Mouse (Mus musculus) adrenal gland, postnatal 14 days (tissue): ENCODE data around the gene Cd33. TPM values are rescaled to one million over a fixed set of nuclear protein-coding genes. Genes with fewer than 3 reads are reported as not detected.

Source experiments
- DNase-seq: peaks from one replicate; pipeline ENCODE4 v3.0.0; 2021; ENCODE audit warnings: mixed read lengths
- long read RNA-seq, 2 experiments: library from polyadenylated mRNA; stranded (forward); transcript quantifications; one replicate each; pipeline ENCODE4 v2.0.0; 2021
- total RNA-seq: library from RNA; stranded (reverse); gene quantifications from 2 replicates; pipeline ENCODE4 v1.2.3, GENCODE M21; 2021

Gene Cd33
- total RNA-seq, result 2.7 and 5.3 TPM in 2 replicates
- long read RNA-seq, experiment 1, partial matches to known transcripts, result 0 of 1 reads
- long read RNA-seq, experiment 1, other reads (novel, unspliced or antisense), result 1 of 1 reads
- long read RNA-seq, experiment 2, result 0 reads

DNA sequence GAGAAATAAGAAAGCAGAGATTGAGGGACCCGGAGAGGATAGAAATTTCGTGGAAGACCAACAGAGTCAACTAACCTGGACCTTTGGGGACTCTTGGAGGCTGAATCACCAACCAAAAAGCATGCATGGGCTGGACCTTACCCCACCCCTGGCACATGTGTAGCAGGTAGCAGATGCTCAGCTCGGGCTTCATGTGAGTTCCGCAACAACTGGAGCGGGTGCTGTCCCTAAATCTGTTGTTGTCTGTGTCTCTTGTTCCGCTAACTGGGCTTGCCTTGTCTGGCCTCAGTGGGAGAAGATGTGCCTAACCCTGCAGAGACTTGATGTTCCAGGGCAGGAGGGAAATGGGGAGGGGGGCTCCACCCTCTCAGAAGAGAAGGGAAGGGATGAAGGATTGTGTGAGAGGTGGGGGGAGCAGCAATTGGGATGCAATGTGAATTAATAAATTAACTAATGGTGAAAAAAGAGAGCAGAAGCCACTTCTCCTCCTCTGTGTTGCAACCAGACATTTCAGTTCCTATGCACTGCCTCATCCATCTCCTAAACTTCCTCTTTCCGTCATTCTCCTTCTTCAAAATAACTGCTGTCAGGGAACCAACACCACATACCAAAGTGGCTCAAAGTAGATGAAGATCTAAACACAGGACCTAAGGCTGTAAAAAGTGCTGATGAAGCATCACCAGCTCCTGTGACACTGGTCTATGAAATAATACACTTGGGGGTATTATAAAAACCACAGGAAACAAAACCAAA is at the start of gene Cd33:
Gene Cd33, minus strand, starts transcription at position 204 of the 753 bp plus-strand sequence.
- no peak for DNase-seq

- DNase-seq, result no peak
Measured at GRCm38 (mm10) chr7:43584790-43585189, 40.6 kb upstream of the Cd33 start.

- DNase-seq, result no peak
Measured at GRCm38 (mm10) chr7:43580526-43580925, 36.3 kb upstream of the Cd33 start.

DNA sequence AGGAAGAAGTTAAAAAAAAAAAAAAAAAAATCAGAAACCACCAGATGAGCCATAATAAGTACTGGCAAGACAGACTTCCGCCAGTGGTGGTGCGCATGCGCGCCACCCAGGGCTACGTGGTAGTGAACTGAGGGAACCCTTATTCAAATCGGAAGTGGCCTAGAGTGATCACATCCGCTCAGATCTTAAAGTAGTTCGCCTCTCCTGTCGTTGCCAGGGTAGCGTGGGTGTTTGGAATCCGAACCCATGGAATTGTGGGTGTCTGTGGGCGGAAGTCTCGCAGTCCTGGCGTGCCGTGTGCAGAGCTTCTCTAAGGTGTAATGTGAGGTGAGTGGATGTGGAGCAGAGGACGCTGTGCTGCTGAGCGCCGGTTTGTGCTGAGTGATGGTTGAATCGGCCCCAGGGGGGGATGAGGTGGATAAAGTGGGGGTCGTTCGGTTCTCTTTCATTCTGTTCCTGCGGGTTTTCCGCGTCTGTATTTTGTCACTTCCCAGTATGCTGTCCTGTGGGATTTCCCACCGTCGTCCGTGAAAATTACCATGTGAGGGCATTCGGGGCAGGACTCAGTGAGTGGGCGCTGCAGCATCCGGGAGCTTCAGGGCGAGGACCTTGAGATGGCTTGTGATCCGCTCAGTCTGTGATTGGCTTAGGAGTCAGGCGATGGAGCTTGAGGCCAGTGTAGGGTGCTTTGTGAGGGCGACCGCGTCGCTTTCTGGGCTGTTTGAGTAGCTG is 35.4 kb upstream of the Cd33 start, which contains the start of gene Zfp719:
Gene Zfp719, plus strand, starts transcription at position 171 of the 732 bp plus-strand sequence.
- DNase-seq, result peak; percentile 94

DNA sequence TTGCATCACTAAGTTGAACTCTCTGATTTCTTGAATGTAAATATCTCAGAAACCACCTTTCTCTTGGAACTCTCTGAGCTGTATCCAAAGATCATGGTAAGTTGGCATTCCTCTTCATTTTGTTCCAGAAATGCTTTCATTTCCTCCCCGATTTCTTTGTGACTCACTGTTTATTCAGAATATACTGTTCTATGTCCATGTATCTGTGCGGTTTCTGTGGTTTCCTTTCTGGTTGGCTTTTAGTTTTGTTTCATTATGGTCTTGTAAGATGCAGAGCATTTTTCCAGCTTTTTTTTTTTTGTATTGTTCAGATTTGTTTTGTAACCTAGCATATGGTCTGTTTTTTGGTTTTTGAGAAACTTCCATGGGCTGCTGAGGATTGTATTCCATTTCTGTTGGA is 27.0 kb upstream of the Cd33 start:
- no peak for DNase-seq

DNA sequence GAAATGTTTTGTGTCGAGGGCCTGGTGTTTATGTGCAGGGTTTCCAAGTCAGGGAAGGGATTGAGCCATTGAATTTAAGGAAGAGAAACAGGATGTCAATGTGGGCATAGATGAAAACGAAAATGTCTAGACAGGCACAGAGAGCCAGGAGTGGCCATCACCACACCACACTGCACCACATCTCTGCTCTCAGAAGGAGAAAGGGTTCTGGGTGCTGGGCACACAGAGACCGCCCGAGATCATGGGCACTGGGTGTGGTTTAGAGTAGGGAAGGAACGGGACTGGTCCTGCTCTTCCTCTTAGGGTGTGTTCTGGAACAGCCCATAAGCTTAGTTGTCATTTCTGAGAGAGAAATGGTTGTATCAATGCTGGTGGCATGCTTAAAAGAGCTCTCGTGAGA is 19.1 kb upstream of the Cd33 start:
- no peak for DNase-seq

DNA sequence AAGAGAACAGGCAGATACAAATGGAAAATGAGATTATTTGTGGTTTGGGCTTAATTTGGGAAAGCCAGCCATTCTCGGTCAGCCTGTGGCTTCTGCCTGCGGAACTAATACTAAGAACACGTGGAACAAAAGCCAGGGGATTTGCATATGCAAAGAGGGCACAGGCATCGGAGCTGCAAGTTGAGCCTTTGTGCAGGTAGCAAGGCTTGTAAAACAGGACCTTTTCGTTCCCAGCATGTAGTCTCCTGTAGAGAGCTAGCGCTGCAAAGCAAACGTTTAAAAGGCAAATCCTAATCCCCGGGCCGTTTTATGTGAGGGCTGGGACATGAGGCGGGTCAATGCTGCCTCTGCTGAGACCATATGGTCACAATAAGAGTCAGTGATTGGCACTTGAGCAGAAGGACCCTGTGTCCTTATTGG is 18.4 kb upstream of the Cd33 start:
- DNase-seq, result no peak

- peak; percentile 92 for DNase-seq
Measured at GRCm38 (mm10) chr7:43562006-43562633, 17.9 kb upstream of the Cd33 start, which contains the start of gene Zfp658. TSS of gene Zfp658 (plus strand) at chr7:43562256.

- DNase-seq, result no peak
Measured at GRCm38 (mm10) chr7:43556901-43557300, 12.7 kb upstream of the Cd33 start.

- DNase-seq, result no peak
Measured at GRCm38 (mm10) chr7:43555351-43555750, 11.1 kb upstream of the Cd33 start.

DNA sequence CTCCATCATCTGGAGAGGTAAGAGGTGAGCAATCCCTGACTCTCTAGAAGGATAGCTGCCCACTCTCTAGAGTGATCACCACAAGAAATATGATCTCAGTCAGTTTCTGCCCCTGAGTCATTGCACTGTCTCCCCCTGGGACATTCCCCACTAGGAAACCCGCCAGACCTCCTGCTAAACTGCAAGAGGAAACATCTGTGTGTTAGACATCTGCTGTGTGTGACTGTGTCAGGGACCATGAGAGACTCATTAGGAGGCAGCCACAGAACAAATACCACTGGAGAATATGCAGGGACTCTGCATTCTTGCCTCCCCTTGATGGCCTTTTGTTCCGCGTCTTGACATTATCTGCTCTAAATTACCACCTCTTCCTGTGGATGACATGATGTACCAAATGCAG is 10.3 kb upstream of the Cd33 start:
- peak; percentile 13 for DNase-seq

GRCm38 (mm10) chr7:43553153-43553552 is 8.9 kb upstream of the Cd33 start:
- DNase-seq, result no peak

- DNase-seq, result no peak
Measured at GRCm38 (mm10) chr7:43548206-43548605, 4.0 kb upstream of the Cd33 start.

- no peak for DNase-seq
Measured at GRCm38 (mm10) chr7:43547666-43548065, 3.4 kb upstream of the Cd33 start.

GRCm38 (mm10) chr7:43545656-43546545 is 1.7 kb upstream of the Cd33 start:
- no peak for DNase-seq

- no peak for DNase-seq
Measured at GRCm38 (mm10) chr7:43538524-43538923, 5.7 kb downstream of the Cd33 start.

GRCm38 (mm10) chr7:43532936-43533505 is 11.2 kb downstream of the Cd33 start:
- DNase-seq, result no peak

- DNase-seq, result no peak
Measured at GRCm38 (mm10) chr7:43530216-43530785, 13.9 kb downstream of the Cd33 start.

- DNase-seq, result peak; percentile 9
Measured at GRCm38 (mm10) chr7:43525313-43525712, 18.9 kb downstream of the Cd33 start.

- no peak for DNase-seq
Measured at GRCm38 (mm10) chr7:43522776-43523175, 21.5 kb downstream of the Cd33 start.

GRCm38 (mm10) chr7:43518341-43518740 is 25.9 kb downstream of the Cd33 start:
- DNase-seq, result no peak
